Mouse (Mus musculus): ENCODE measurements around the gene Fam227b.

DNA sequence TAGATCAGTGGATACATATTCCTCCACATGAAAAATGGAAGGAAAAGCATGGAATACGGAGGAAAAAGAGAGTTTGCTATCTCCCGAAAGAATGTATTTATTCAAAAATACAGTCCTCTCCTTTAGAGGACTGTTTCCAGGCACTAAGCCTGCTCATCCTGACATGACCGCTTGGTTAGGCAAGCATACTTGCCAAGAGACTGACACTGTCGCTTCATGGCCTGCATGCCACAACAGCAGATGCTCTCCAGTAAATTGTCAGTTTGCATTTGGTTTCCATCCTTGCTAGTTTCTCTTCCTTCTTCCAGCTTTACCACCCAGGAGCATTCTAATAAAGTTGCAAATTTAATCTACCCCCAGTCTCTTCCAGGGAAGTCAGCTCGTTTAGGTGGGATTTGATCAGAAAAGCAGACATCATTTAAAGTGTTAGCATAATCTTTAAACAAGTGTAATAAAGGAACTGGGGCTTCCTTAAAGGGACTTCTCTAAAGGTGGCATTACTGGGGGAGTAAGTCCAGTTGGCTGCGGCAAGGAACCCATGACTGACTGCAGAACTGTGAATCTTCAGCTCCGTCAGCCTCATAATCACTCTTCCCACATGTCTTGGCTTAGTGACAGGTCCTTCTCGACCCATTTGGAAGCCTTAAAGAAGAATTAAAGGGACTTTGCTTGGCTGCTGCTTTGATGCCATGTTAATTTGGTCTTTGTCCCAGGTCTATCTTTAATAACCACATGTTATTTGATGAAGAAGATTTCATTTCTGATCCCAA is 15.2 kb upstream of the Fam227b start:
- TF ChIP-seq CTCF (conservative IDR thresholded peaks at IDR 0.05; ENCODE audit: insufficient read depth, insufficient read length, low read depth, low read length) (no peak), POLR2A (IDR thresholded peaks at IDR 0.05; ENCODE audit: low read depth, low read length) (no peak)

Data from kidney, adult 2 months (tissue).